Mouse (Mus musculus): ENCODE results near the gene Chsy1. TPM values are rescaled to one million over a fixed set of nuclear protein-coding genes. Genes with fewer than 3 reads are reported as not detected.
"Not testable (repeated sequence)": the region's sequence is repeated elsewhere in the genome, so short reads cannot be mapped to it uniquely, and the experiment has no call there.

The Chsy1 gene
- polyA plus RNA-seq, 1 experiment = 6.4 TPM

- not testable (repeated sequence) for H3K27ac ChIP-seq (ENCODE audit: insufficient read depth, low read depth, low read length); H3K4me1 ChIP-seq (ENCODE audit: control insufficient read depth, insufficient read depth, low read length); H3K27me3 ChIP-seq (replicated peaks; ENCODE audit: control insufficient read depth, insufficient read depth, low read length); H3K36me3 ChIP-seq (ENCODE audit: control insufficient read depth, insufficient read depth, low read length); H3K4me3 ChIP-seq (ENCODE audit: insufficient read depth, low read depth, low read length)
- 88% methylated on average over 10 of the region's 10 CpGs for WGBS
- peak; percentile 39 for TF ChIP-seq CTCF (conservative IDR thresholded peaks at IDR 0.05; ENCODE audit: insufficient read depth, insufficient read length, low read depth, low read length)
- DNase-seq = peak; percentile 28
Measured at GRCm38 (mm10) chr7:66190385-66190784, 81.1 kb downstream of the Chsy1 start.

GRCm38 (mm10) chr7:66194511-66194910, 85.2 kb downstream of the Chsy1 start:
- DNase-seq = no peak
- H3K27ac ChIP-seq (ENCODE audit: insufficient read depth, low read depth, low read length) = no peak overlapping the region
- H3K36me3 ChIP-seq (ENCODE audit: control insufficient read depth, insufficient read depth, low read length) = no peaks in the 10 kb centered on the region
- H3K4me1 ChIP-seq (ENCODE audit: control insufficient read depth, insufficient read depth, low read length) = no peaks in the 10 kb centered on the region
- TF ChIP-seq CTCF (conservative IDR thresholded peaks at IDR 0.05; ENCODE audit: insufficient read depth, insufficient read length, low read depth, low read length) = no peak
- no peak for TF ChIP-seq POLR2A (IDR thresholded peaks at IDR 0.05; ENCODE audit: low read depth, low read length)
- no peaks in the 10 kb centered on the region for H3K27me3 ChIP-seq (replicated peaks; ENCODE audit: control insufficient read depth, insufficient read depth, low read length)
- no peak overlapping the region for H3K4me3 ChIP-seq (ENCODE audit: insufficient read depth, low read depth, low read length)
- 72% methylated on average over 3 of the region's 3 CpGs for WGBS

- Histone ChIP-seq H3K36me3 (ENCODE audit: control insufficient read depth, insufficient read depth, low read length) (no peaks in the 10 kb centered on the region), H3K27me3 (replicated peaks; ENCODE audit: control insufficient read depth, insufficient read depth, low read length) (no peaks in the 10 kb centered on the region), H3K4me3 (ENCODE audit: insufficient read depth, low read depth, low read length) (no peak overlapping the region), H3K4me1 (ENCODE audit: control insufficient read depth, insufficient read depth, low read length) (no peaks in the 10 kb centered on the region), H3K27ac (ENCODE audit: insufficient read depth, low read depth, low read length) (no peak overlapping the region)
- WGBS = 86% methylated on average over 1 of the region's 1 CpGs
- TF ChIP-seq POLR2A (IDR thresholded peaks at IDR 0.05; ENCODE audit: low read depth, low read length) (no peak), CTCF (conservative IDR thresholded peaks at IDR 0.05; ENCODE audit: insufficient read depth, insufficient read length, low read depth, low read length) (no peak)
- no peak for DNase-seq
Measured at GRCm38 (mm10) chr7:66195881-66196280, 86.6 kb downstream of the Chsy1 start.

- WGBS = 76% methylated on average over 11 of the region's 11 CpGs
- no peak overlapping the region for H3K4me3 ChIP-seq (ENCODE audit: insufficient read depth, low read depth, low read length)
- TF ChIP-seq POLR2A (IDR thresholded peaks at IDR 0.05; ENCODE audit: low read depth, low read length) (no peak), CTCF (conservative IDR thresholded peaks at IDR 0.05; ENCODE audit: insufficient read depth, insufficient read length, low read depth, low read length) (no peak)
- no peaks in the 10 kb centered on the region for H3K4me1 ChIP-seq (ENCODE audit: control insufficient read depth, insufficient read depth, low read length)
- H3K36me3 ChIP-seq (ENCODE audit: control insufficient read depth, insufficient read depth, low read length) = no peaks in the 10 kb centered on the region
- H3K27me3 ChIP-seq (replicated peaks; ENCODE audit: control insufficient read depth, insufficient read depth, low read length) = no peaks in the 10 kb centered on the region
- no peak for DNase-seq
- H3K27ac ChIP-seq (ENCODE audit: insufficient read depth, low read depth, low read length) = no peak overlapping the region
Measured at GRCm38 (mm10) chr7:66196609-66197445, 87.5 kb downstream of the Chsy1 start.

GRCm38 (mm10) chr7:66198416-66198815, 89.1 kb downstream of the Chsy1 start:
- H3K4me1 ChIP-seq (ENCODE audit: control insufficient read depth, insufficient read depth, low read length) = no peaks in the 10 kb centered on the region
- H3K4me3 ChIP-seq (ENCODE audit: insufficient read depth, low read depth, low read length) = no peak overlapping the region
- H3K27ac ChIP-seq (ENCODE audit: insufficient read depth, low read depth, low read length) = no peak overlapping the region
- no peak for DNase-seq
- no peak for TF ChIP-seq CTCF (conservative IDR thresholded peaks at IDR 0.05; ENCODE audit: insufficient read depth, insufficient read length, low read depth, low read length)
- no peak for TF ChIP-seq POLR2A (IDR thresholded peaks at IDR 0.05; ENCODE audit: low read depth, low read length)
- H3K27me3 ChIP-seq (replicated peaks; ENCODE audit: control insufficient read depth, insufficient read depth, low read length) = no peaks in the 10 kb centered on the region
- no peaks in the 10 kb centered on the region for H3K36me3 ChIP-seq (ENCODE audit: control insufficient read depth, insufficient read depth, low read length)
- WGBS = 77% methylated on average over 10 of the region's 10 CpGs

- TF ChIP-seq POLR2A (IDR thresholded peaks at IDR 0.05; ENCODE audit: low read depth, low read length) (no peak), CTCF (conservative IDR thresholded peaks at IDR 0.05; ENCODE audit: insufficient read depth, insufficient read length, low read depth, low read length) (no peak)
- Histone ChIP-seq H3K4me1 (ENCODE audit: control insufficient read depth, insufficient read depth, low read length) (no peaks in the 10 kb centered on the region), H3K27me3 (replicated peaks; ENCODE audit: control insufficient read depth, insufficient read depth, low read length) (no peaks in the 10 kb centered on the region), H3K27ac (ENCODE audit: insufficient read depth, low read depth, low read length) (no peak overlapping the region), H3K36me3 (ENCODE audit: control insufficient read depth, insufficient read depth, low read length) (no peaks in the 10 kb centered on the region), H3K4me3 (ENCODE audit: insufficient read depth, low read depth, low read length) (no peak overlapping the region)
- DNase-seq = no peak
- WGBS = 75% methylated on average over 5 of the region's 5 CpGs
Measured at GRCm38 (mm10) chr7:66199391-66199831, 90.1 kb downstream of the Chsy1 start.

GRCm38 (mm10) chr7:66200383-66200782, 91.1 kb downstream of the Chsy1 start:
- TF ChIP-seq POLR2A (IDR thresholded peaks at IDR 0.05; ENCODE audit: low read depth, low read length) (no peak), CTCF (conservative IDR thresholded peaks at IDR 0.05; ENCODE audit: insufficient read depth, insufficient read length, low read depth, low read length) (no peak)
- Histone ChIP-seq H3K27ac (ENCODE audit: insufficient read depth, low read depth, low read length) (no peak overlapping the region), H3K4me1 (ENCODE audit: control insufficient read depth, insufficient read depth, low read length) (no peaks in the 10 kb centered on the region), H3K4me3 (ENCODE audit: insufficient read depth, low read depth, low read length) (no peak overlapping the region), H3K27me3 (replicated peaks; ENCODE audit: control insufficient read depth, insufficient read depth, low read length) (no peaks in the 10 kb centered on the region), H3K36me3 (ENCODE audit: control insufficient read depth, insufficient read depth, low read length) (no peaks in the 10 kb centered on the region)
- no peak for DNase-seq
- WGBS = 86% methylated on average over 3 of the region's 3 CpGs

Data from kidney, adult 2 months (tissue).